Mouse (Mus musculus): Measurements from ENCODE around the gene Wasf2. TPM values are rescaled to one million over a fixed set of nuclear protein-coding genes. Genes with fewer than 3 reads are reported as not detected.

Wasf2 gene
- polyA plus RNA-seq, 1 experiment from 2014 or later = 42.1 TPM

GRCm38 (mm10) chr4:133175274-133175673, 45.0 kb downstream of the Wasf2 start:
- no peak for DNase-seq (ENCODE audit: low spot score)
- H3K27me3 ChIP-seq (ENCODE audit: insufficient read depth, poor library complexity, severe bottlenecking) = no peaks in the 10 kb centered on the region
- 82% methylated on average over 7 of the region's 7 CpGs for WGBS

GRCm38 (mm10) chr4:133175998-133176760, 45.9 kb downstream of the Wasf2 start:
- Histone ChIP-seq H3K27ac (peak overlapping the region; percentile 50; the same call in 1 of the 2 replicates), H3K9me3 (no peaks in the 10 kb centered on the region), H3K4me3 (no peak overlapping the region), H3K4me1 (replicated peaks) (peaks cover 29% of the 10 kb centered on the region), H3K27me3 (ENCODE audit: insufficient read depth, poor library complexity, severe bottlenecking) (no peaks in the 10 kb centered on the region), H3K36me3 (peaks cover 43% of the 10 kb centered on the region)
- 70% methylated on average over 14 of the region's 14 CpGs for WGBS
- DNase-seq (ENCODE audit: low spot score) = no peak

More at GRCm38 (mm10) chr4:133175274-133175673, 45.0 kb downstream of the Wasf2 start:
- Histone ChIP-seq H3K4me1 (replicated peaks) (peaks cover 29% of the 10 kb centered on the region), H3K27ac (no peak overlapping the region), H3K36me3 (peaks cover 43% of the 10 kb centered on the region), H3K9me3 (no peaks in the 10 kb centered on the region), H3K4me3 (no peak overlapping the region)

GRCm38 (mm10) chr4:133176761-133177403, 46.6 kb downstream of the Wasf2 start:
- peaks cover 29% of the 10 kb centered on the region for H3K4me1 ChIP-seq (replicated peaks)
- H3K27ac ChIP-seq = peak overlapping the region; percentile 57; the same call in 1 of the 2 replicates
- H3K9me3 ChIP-seq = no peaks in the 10 kb centered on the region
- no peak overlapping the region for H3K4me3 ChIP-seq
- H3K27me3 ChIP-seq (ENCODE audit: insufficient read depth, poor library complexity, severe bottlenecking) = no peaks in the 10 kb centered on the region
- 88% methylated on average over 18 of the region's 18 CpGs for WGBS
- no peak for DNase-seq (ENCODE audit: low spot score)
- H3K36me3 ChIP-seq = peaks cover 39% of the 10 kb centered on the region

- WGBS = 93% methylated on average over 5 of the region's 5 CpGs
Observed at GRCm38 (mm10) chr4:133178305-133178704, 48.0 kb downstream of the Wasf2 start.

GRCm38 (mm10) chr4:133179258-133179657, 49.0 kb downstream of the Wasf2 start:
- no peak for DNase-seq (ENCODE audit: low spot score)
- peaks cover 36% of the 10 kb centered on the region for H3K4me1 ChIP-seq (replicated peaks)
- peaks cover 50% of the 10 kb centered on the region for H3K36me3 ChIP-seq
- H3K27me3 ChIP-seq (ENCODE audit: insufficient read depth, poor library complexity, severe bottlenecking) = no peaks in the 10 kb centered on the region
- 93% methylated on average over 7 of the region's 7 CpGs for WGBS
- H3K4me3 ChIP-seq = no peak overlapping the region
- H3K9me3 ChIP-seq = no peaks in the 10 kb centered on the region
- H3K27ac ChIP-seq = no peak overlapping the region

More at GRCm38 (mm10) chr4:133178305-133178704, 48.0 kb downstream of the Wasf2 start:
- Histone ChIP-seq H3K4me1 (replicated peaks) (peaks cover 27% of the 10 kb centered on the region), H3K27ac (no peak overlapping the region), H3K27me3 (ENCODE audit: insufficient read depth, poor library complexity, severe bottlenecking) (no peaks in the 10 kb centered on the region), H3K9me3 (no peaks in the 10 kb centered on the region), H3K36me3 (peaks cover 50% of the 10 kb centered on the region), H3K4me3 (no peak overlapping the region)
- no peak for DNase-seq (ENCODE audit: low spot score)

- peaks cover 64% of the 10 kb centered on the region for H3K36me3 ChIP-seq
Observed at GRCm38 (mm10) chr4:133182439-133183033, 52.2 kb downstream of the Wasf2 start.

GRCm38 (mm10) chr4:133184031-133184897, 54.0 kb downstream of the Wasf2 start:
- H3K27me3 ChIP-seq (ENCODE audit: insufficient read depth, poor library complexity, severe bottlenecking) = no peaks in the 10 kb centered on the region
- no peaks in the 10 kb centered on the region for H3K9me3 ChIP-seq
- peaks cover 67% of the 10 kb centered on the region for H3K36me3 ChIP-seq
- 0 out of 2 replicates have a peak overlapping the region, but pooled peaks have one; percentile 25 for H3K27ac ChIP-seq
- peaks cover 25% of the 10 kb centered on the region for H3K4me1 ChIP-seq (replicated peaks)
- DNase-seq (ENCODE audit: low spot score) = no peak
- no peak overlapping the region for H3K4me3 ChIP-seq
- WGBS = 68% methylated on average over 14 of the region's 14 CpGs

More at GRCm38 (mm10) chr4:133182439-133183033, 52.2 kb downstream of the Wasf2 start:
- WGBS = 94% methylated on average over 8 of the region's 8 CpGs
- DNase-seq (ENCODE audit: low spot score) = no peak
- H3K9me3 ChIP-seq = no peaks in the 10 kb centered on the region
- no peak overlapping the region for H3K27ac ChIP-seq
- peaks cover 28% of the 10 kb centered on the region for H3K4me1 ChIP-seq (replicated peaks)
- no peaks in the 10 kb centered on the region for H3K27me3 ChIP-seq (ENCODE audit: insufficient read depth, poor library complexity, severe bottlenecking)
- no peak overlapping the region for H3K4me3 ChIP-seq

GRCm38 (mm10) chr4:133184898-133185665, 54.8 kb downstream of the Wasf2 start:
- no peak for DNase-seq (ENCODE audit: low spot score)
- 0 out of 2 replicates have a peak overlapping the region, but pooled peaks have one; percentile 25 for H3K27ac ChIP-seq
- peaks cover 25% of the 10 kb centered on the region for H3K4me1 ChIP-seq (replicated peaks)
- H3K4me3 ChIP-seq = no peak overlapping the region
- peaks cover 67% of the 10 kb centered on the region for H3K36me3 ChIP-seq
- H3K9me3 ChIP-seq = no peaks in the 10 kb centered on the region
- WGBS = 56% methylated on average over 15 of the region's 15 CpGs
- no peaks in the 10 kb centered on the region for H3K27me3 ChIP-seq (ENCODE audit: insufficient read depth, poor library complexity, severe bottlenecking)

- Histone ChIP-seq H3K36me3 (peaks cover 74% of the 10 kb centered on the region), H3K4me1 (replicated peaks) (peaks cover 25% of the 10 kb centered on the region), H3K27me3 (ENCODE audit: insufficient read depth, poor library complexity, severe bottlenecking) (no peaks in the 10 kb centered on the region), H3K4me3 (no peak overlapping the region), H3K27ac (no peak overlapping the region), H3K9me3 (no peaks in the 10 kb centered on the region)
- no peak for DNase-seq (ENCODE audit: low spot score)
- 93% methylated on average over 8 of the region's 8 CpGs for WGBS
Observed at GRCm38 (mm10) chr4:133185893-133186292, 55.6 kb downstream of the Wasf2 start.

- Histone ChIP-seq H3K9me3 (no peaks in the 10 kb centered on the region), H3K4me3 (no peak overlapping the region), H3K27me3 (ENCODE audit: insufficient read depth, poor library complexity, severe bottlenecking) (no peaks in the 10 kb centered on the region), H3K36me3 (peaks cover 81% of the 10 kb centered on the region), H3K4me1 (replicated peaks) (peaks cover 25% of the 10 kb centered on the region), H3K27ac (no peak overlapping the region)
- 97% methylated on average over 5 of the region's 5 CpGs for WGBS
- no peak for DNase-seq (ENCODE audit: low spot score)
Observed at GRCm38 (mm10) chr4:133186856-133187255, 56.6 kb downstream of the Wasf2 start.

GRCm38 (mm10) chr4:133189396-133189795, 59.1 kb downstream of the Wasf2 start:
- H3K27me3 ChIP-seq (ENCODE audit: insufficient read depth, poor library complexity, severe bottlenecking) = no peaks in the 10 kb centered on the region
- DNase-seq (ENCODE audit: low spot score) = no peak
- peaks cover 96% of the 10 kb centered on the region for H3K36me3 ChIP-seq
- H3K4me1 ChIP-seq (replicated peaks) = peaks cover 12% of the 10 kb centered on the region
- 69% methylated on average over 10 of the region's 10 CpGs for WGBS
- H3K27ac ChIP-seq = no peak overlapping the region
- no peaks in the 10 kb centered on the region for H3K9me3 ChIP-seq
- no peak overlapping the region for H3K4me3 ChIP-seq

Data from hindbrain, embryonic 10.5 days (tissue).